Mouse (Mus musculus) kidney, postnatal 0 days (tissue): ENCODE measurements around the gene Deaf1. TPM values are rescaled to one million over a fixed set of nuclear protein-coding genes. Genes with fewer than 3 reads are reported as not detected.
A peak's percentile ranks its signal among the peaks of the same experiment; 100 is the strongest.

Experiments
- ATAC-seq: fragments of 200-750 bp; cut with Nextera tagmentation; replicated peaks from 2 replicates; pipeline ENCODE4 v1.8.0; 2017; ENCODE audit warnings: low read depth, moderate number of reproducible peaks, moderate TSS enrichment, moderate library complexity; ENCODE audit not compliant: low FRiP score
- DNase-seq: peaks from one replicate; pipeline ENCODE4 v3.0.0-alpha.2; 2016; ENCODE audit warnings: low spot score
- H3K27ac ChIP-seq: fragments of 300-500 bp; sonication (generic); 2 replicates; pipeline ENCODE4 v1.5.1; 2014; ENCODE audit warnings: mild to moderate bottlenecking
- H3K27me3 ChIP-seq: fragments of 300-500 bp; sonication (generic); 2 replicates; pipeline ENCODE4 v1.6.1; 2014; ENCODE audit warnings: low read length, mixed read lengths; ENCODE audit not compliant: insufficient read depth
- H3K36me3 ChIP-seq: fragments of 300-500 bp; sonication (generic); 2 replicates; pipeline ENCODE4 v1.6.1; 2014; ENCODE audit warnings: low read length, mixed read lengths; ENCODE audit not compliant: insufficient read depth
- H3K4me1 ChIP-seq: fragments of 300-500 bp; sonication (generic); replicated peaks from 2 replicates; pipeline ENCODE4 v1.6.1; 2014; ENCODE audit warnings: antibody characterized with exemption, low read length, mixed read lengths; ENCODE audit not compliant: insufficient read depth
- H3K4me2 ChIP-seq: fragments of 300-500 bp; sonication (generic); 2 replicates; pipeline ENCODE4 v1.6.1; 2014; ENCODE audit warnings: mild to moderate bottlenecking, low read length, moderate library complexity, mixed read lengths
- H3K4me3 ChIP-seq: fragments of 300-500 bp; sonication (generic); replicated peaks from 2 replicates; pipeline ENCODE4 v1.5.1; 2014; ENCODE audit warnings: low read depth, low read length
- H3K9ac ChIP-seq: fragments of 300-500 bp; sonication (generic); 2 replicates; pipeline ENCODE4 v1.6.1; 2014; ENCODE audit warnings: low read depth, low read length
- H3K9me3 ChIP-seq: fragments of 300-500 bp; sonication (generic); replicated peaks from 2 replicates; pipeline ENCODE4 v1.6.1; 2016; ENCODE audit warnings: low read length, inconsistent platforms, mixed read lengths
- CTCF ChIP-seq: IDR thresholded peaks from 2 replicates; pipeline ENCODE4 v1.5.1; 2016; ENCODE audit warnings: antibody characterized with exemption, low read depth, mild to moderate bottlenecking, moderate library complexity
- WGBS: fragments of 180-500 bp; shearing (Covaris S2); extraction: QIAGEN DNeasy Blood & Tissue Kit; methylation state at CpG from one replicate; pipeline ENCODE4 v1.1.7; 2014; 5-methylcytosine and 5-hydroxymethylcytosine counted together
- polyA plus RNA-seq: library from polyadenylated mRNA; unstranded; fragments of >200 nt; fragmentation: Nextera tagmentation; extraction: Ambion mirVana; gene quantifications from 2 replicates; pipeline ENCODE4 v1.2.1, GENCODE M21; 2015

The Deaf1 gene
- polyA plus RNA-seq, 1 experiment from 2014 or later = 64.2 TPM

- H3K36me3 ChIP-seq = no peaks in the 10 kb centered on the region
- no peak overlapping the region for H3K4me2 ChIP-seq
- no peaks in the 10 kb centered on the region for H3K9me3 ChIP-seq
- no peaks in the 10 kb centered on the region for H3K27me3 ChIP-seq
- no peaks in the 10 kb centered on the region for H3K4me1 ChIP-seq
- H3K4me3 ChIP-seq = no peak overlapping the region
- no peak for TF ChIP-seq CTCF
- ATAC-seq (no peak), DNase-seq (no peak)
- H3K9ac ChIP-seq = no peak overlapping the region
- no peak overlapping the region for H3K27ac ChIP-seq
- 67% methylated on average over 3 of the region's 3 CpGs for WGBS
Observed at GRCm38 (mm10) chr7:141365049-141365445, 37.6 kb upstream of the Deaf1 start.

DNA sequence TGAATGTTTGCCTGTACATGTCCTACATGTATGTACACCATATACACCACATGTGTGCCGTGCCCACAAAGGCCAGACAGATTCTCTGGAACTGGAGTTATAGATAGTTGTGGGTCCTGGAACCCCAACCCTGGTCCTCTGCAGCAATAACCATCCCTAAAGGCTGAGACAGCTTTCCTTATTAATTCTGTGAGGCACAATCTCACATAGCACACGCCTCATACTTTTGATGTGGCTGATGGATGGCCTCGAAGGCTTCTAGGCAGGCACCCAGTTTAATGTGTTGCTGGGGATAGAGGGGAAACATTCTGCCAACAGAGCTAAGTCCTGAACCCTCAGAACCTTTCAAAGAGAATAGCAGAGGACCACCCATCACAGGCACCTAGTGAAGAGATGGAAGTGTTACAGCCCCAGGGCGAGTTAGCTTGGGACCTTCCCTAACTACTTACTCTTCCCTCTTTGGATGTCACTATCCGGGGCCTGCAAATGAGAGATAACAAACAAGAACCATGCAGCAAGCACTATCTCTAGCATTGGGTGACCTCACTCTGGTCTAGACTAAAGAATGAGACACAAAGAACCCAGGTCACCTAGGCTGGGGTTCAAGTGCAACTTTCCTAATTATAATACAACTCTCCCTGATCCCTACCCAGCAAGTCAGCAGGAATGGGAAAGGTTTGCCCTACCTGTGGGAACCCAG is 37.0 kb upstream of the Deaf1 start:
- no peaks in the 10 kb centered on the region for H3K4me1 ChIP-seq
- H3K27me3 ChIP-seq = no peaks in the 10 kb centered on the region
- no peak for ATAC-seq
- no peak overlapping the region for H3K9ac ChIP-seq
- H3K4me3 ChIP-seq = no peak overlapping the region
- DNase-seq = no peak
- no peak overlapping the region for H3K4me2 ChIP-seq
- WGBS = 79% methylated on average over 5 of the region's 5 CpGs
- H3K36me3 ChIP-seq = no peaks in the 10 kb centered on the region
- H3K27ac ChIP-seq = no peak overlapping the region
- no peaks in the 10 kb centered on the region for H3K9me3 ChIP-seq
- no peak for TF ChIP-seq CTCF

DNA sequence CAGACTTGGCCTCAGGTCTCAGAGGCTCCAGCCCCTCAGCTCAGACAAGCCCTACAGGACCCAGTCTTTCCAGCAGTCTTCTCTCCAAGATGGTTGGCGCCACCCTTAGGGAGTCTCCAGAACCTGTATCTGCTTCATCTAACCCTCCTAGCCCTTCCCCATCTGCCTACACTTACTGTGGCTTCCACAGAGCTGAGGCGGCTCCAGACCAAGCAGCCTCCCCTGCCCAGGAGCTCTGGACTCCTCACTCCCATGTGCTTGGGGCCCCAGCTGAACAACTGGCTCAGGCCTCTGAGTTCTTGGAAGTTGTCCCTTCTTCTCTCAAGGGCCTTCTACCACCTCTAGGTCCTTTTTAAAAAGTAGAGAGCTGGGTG is 36.2 kb upstream of the Deaf1 start:
- ATAC-seq = no peak

DNA sequence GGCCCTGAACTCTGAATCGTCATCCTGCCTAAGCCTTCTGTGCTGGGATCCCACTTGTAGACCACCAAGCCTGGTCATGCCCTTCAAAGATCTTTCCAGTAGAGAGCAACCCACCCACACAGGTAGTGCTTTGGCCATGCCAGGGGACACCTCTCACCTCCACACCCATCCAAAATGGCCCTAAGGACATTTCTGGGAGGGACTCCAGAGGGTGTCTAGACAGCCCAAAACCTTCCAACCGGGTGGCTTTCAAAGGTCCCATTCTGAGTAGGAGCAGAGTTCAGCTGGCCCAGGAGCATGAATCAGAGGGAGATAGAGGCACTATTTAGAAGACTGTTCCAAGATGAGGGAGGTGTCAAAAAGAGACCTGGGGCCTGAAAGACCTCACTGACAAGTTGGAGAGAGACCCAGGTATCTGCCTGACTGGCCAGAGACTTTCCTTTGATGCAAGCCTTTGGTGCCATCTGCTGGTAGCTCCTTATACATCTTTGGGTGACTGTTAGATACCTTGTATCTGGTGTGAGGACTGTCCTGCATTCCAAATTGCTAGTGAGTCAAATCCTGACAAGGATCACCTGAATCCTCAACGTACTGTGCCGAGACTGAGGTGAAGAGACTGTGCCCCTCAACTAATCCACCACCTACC is 35.7 kb upstream of the Deaf1 start:
- ATAC-seq (no peak), DNase-seq (peak; percentile 90)
- Histone ChIP-seq H3K36me3 (no peaks in the 10 kb centered on the region), H3K27me3 (no peaks in the 10 kb centered on the region), H3K9me3 (no peaks in the 10 kb centered on the region), H3K4me1 (no peaks in the 10 kb centered on the region), H3K27ac (no peak overlapping the region), H3K4me2 (no peak overlapping the region), H3K4me3 (no peak overlapping the region), H3K9ac (no peak overlapping the region)
- peak; percentile 91 for TF ChIP-seq CTCF
- 56% methylated on average over 4 of the region's 4 CpGs for WGBS

More for the DNA sequence above, 36.2 kb upstream of the Deaf1 start:
- WGBS = 75% methylated on average over 2 of the region's 2 CpGs
- no peak overlapping the region for H3K9ac ChIP-seq
- H3K27me3 ChIP-seq = no peaks in the 10 kb centered on the region
- DNase-seq = no peak
- no peak overlapping the region for H3K4me2 ChIP-seq
- no peak overlapping the region for H3K27ac ChIP-seq
- TF ChIP-seq CTCF = no peak
- H3K36me3 ChIP-seq = no peaks in the 10 kb centered on the region
- H3K4me3 ChIP-seq = no peak overlapping the region
- no peaks in the 10 kb centered on the region for H3K4me1 ChIP-seq
- no peaks in the 10 kb centered on the region for H3K9me3 ChIP-seq

DNA sequence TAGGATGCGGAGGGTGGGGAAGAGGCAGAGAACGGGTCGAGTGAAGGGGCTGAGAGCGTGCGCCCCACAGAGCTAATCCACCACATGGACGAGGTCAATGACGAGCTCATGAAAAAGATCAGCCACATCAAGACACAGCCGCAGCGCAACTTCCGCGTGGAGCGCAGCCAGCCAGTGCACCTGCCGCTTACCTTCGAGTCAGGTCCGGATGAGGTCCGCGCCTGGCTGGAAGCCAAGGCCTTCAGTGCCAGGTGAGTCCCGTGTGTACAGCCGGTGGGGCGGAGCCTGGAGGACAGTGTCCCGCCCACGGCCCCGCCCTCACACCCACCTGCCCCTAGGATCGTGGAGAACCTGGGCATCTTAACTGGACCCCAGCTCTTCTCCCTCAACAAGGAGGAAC is 34.0 kb upstream of the Deaf1 start:
- H3K4me2 ChIP-seq = no peak overlapping the region
- no peaks in the 10 kb centered on the region for H3K9me3 ChIP-seq
- no peaks in the 10 kb centered on the region for H3K36me3 ChIP-seq
- no peaks in the 10 kb centered on the region for H3K27me3 ChIP-seq
- no peak overlapping the region for H3K4me3 ChIP-seq
- ATAC-seq (peak; percentile 61), DNase-seq (no peak)
- TF ChIP-seq CTCF = no peak
- no peaks in the 10 kb centered on the region for H3K4me1 ChIP-seq
- WGBS = 12% methylated on average over 24 of the region's 24 CpGs
- H3K9ac ChIP-seq = no peak overlapping the region
- no peak overlapping the region for H3K27ac ChIP-seq

DNA sequence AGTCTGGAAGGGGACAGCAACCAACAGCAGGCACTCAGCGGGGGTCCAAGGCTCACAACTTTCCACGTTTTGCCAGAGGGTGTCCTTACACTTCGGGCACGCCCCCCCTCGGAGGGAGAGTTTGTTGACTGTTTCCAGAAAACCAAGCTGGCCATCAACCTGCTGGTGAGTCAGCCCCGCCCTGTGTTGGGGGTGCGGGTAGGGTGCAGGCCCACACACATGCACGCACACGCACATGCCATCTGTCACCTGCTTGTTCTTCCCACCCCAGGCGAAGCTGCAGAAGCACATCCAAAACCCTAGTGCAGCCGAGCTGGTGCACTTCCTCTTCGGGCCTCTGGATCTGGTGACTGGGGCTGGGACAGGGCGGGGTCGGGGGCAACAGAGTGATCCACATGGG is 29.5 kb upstream of the Deaf1 start:
- no peak for TF ChIP-seq CTCF
- Histone ChIP-seq H3K4me1 (no peaks in the 10 kb centered on the region), H3K27me3 (no peaks in the 10 kb centered on the region), H3K9ac (no peak overlapping the region), H3K36me3 (no peaks in the 10 kb centered on the region), H3K4me3 (no peak overlapping the region), H3K27ac (no peak overlapping the region), H3K4me2 (no peak overlapping the region), H3K9me3 (no peaks in the 10 kb centered on the region)
- DNase-seq (no peak), ATAC-seq (no peak)
- WGBS = 79% methylated on average over 14 of the region's 14 CpGs
